Mouse (Mus musculus): ENCODE data around the gene Ttll1.

- TF ChIP-seq CTCF (IDR thresholded peaks at IDR 0.05) (no peak), EP300 (IDR thresholded peaks at IDR 0.05) (no peak)
Observed at GRCm38 (mm10) chr15:83527747-83528146, 17.1 kb upstream of the Ttll1 start.
